Mouse (Mus musculus) left cerebral cortex, adult 8-10 months (tissue): ENCODE results near the gene Gsdma3. TPM values are rescaled to one million over a fixed set of nuclear protein-coding genes. Genes with fewer than 3 reads are reported as not detected.
"Not testable (repeated sequence)": the region's sequence is repeated elsewhere in the genome, so short reads cannot be mapped to it uniquely, and the experiment has no call there.

ENCODE experiments used
- DNase-seq, 2 experiments: peaks; one replicate each; pipeline ENCODE4 v3.0.0; 2022; ENCODE audit warnings: low spot score in 2 of 2
- total RNA-seq, 4 experiments: library from RNA; stranded (reverse); gene quantifications; 2 replicates each; pipeline ENCODE4 v1.2.4; 2022

The Gsdma3 gene
- total RNA-seq, 4 experiments from 2014 or later, result 0.23 TPM; not detected in 2

DNA sequence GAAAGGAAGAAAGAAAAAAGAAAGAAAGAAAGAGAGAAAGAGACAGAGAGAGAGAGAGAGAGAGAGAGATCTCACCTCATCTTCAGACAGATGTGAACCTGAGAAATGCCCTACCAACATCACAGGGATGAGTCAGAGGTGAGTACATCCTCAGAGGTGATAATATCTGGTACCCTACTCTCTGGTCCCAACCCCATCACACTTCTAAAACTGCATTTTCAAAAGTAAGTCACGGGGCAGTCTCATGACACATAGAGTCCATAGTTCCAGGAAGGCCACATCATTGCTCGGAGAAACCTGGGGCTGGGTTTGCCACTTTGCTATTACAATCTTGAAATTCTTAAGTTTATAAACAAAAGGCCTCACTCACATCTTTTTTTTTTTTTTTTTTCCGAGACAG, 30.2 kb upstream of the Gsdma3 start:
- no peak for DNase-seq

- no peak for DNase-seq
Measured at GRCm38 (mm10) chr11:98597363-98597762, 28.8 kb upstream of the Gsdma3 start.

GRCm38 (mm10) chr11:98597991-98598390, 28.2 kb upstream of the Gsdma3 start, which contains the start of gene Lrrc3c:
Gene Lrrc3c, plus strand, starts transcription at chr11:98598291.
- DNase-seq, result no peak

DNA sequence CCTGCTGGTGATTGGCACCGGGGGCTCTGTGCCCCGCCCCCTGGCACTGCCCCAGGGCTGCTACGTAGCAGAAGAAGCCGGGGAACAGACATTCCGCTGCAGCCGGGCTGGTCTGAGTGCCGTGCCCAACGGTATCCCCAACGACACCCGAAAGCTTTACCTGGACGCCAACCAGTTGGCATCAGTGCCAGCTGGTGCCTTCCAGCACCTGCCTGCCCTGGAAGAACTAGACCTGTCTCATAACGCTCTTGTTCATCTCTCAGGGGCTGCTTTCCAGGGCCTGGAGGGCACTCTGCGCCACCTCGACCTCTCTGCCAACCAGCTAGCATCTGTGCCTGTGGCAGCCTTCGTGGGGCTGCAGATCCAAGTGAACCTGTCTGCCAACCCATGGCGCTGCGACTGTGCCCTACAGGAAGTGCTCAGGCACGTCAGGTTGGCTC, 27.3 kb upstream of the Gsdma3 start:
- no peak for DNase-seq

DNA sequence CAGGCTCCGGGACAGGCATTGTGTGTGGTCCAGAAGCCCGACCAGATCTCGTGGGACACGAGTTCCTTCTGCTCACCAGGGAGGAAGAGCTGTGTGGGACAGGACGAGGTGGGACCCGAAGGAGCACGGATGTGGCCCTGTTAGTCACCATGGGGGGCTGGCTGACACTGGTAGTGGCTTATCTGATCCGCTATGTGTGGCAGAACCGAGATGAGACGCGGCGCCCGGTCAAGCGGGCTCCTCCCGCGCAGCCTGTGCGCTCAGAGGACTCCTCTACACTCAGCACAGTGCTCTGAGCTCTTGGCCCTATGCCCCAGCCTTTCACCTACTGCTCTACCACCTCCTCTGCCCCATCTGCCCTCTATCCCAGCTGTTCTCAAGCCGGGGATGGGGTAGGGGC, 26.9 kb upstream of the Gsdma3 start:
- no peak for DNase-seq

GRCm38 (mm10) chr11:98602090-98602690, 24.0 kb upstream of the Gsdma3 start:
- DNase-seq, result no peak

- DNase-seq, result no peak
Measured at GRCm38 (mm10) chr11:98603953-98604352, 22.2 kb upstream of the Gsdma3 start.

DNA sequence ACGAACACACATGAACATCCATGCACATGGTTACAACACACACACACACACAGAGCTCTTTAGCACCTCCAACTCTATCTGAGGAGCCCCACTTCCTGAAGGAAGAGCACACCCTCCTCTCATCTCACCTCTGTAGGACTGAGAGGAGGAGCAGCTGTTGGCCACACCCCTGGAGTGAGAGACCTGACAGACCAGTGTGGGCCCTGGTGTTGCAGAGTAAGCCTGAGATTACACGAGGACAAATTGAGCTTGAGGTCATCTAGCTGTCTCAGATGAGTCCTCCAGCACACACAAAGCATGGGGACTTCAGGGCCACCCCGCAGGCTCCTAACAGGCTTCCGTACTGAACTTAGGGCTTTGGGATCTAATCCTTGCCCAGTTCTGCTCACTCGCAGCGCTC, 21.2 kb upstream of the Gsdma3 start:
- not testable (repeated sequence) for DNase-seq

GRCm38 (mm10) chr11:98606763-98607162, 19.4 kb upstream of the Gsdma3 start:
- DNase-seq, result no peak

- DNase-seq, result no peak
Measured at GRCm38 (mm10) chr11:98620791-98621190, 5.4 kb upstream of the Gsdma3 start.

GRCm38 (mm10) chr11:98623981-98624380, 2.2 kb upstream of the Gsdma3 start:
- not testable (repeated sequence) for DNase-seq

- not testable (repeated sequence) for DNase-seq
Measured at GRCm38 (mm10) chr11:98624381-98624780, 1.8 kb upstream of the Gsdma3 start.

- DNase-seq, result no peak
Measured at GRCm38 (mm10) chr11:98628706-98629105, 2.5 kb downstream of the Gsdma3 start.

- no peak for DNase-seq
Measured at GRCm38 (mm10) chr11:98630646-98631045, 4.5 kb downstream of the Gsdma3 start.

DNA sequence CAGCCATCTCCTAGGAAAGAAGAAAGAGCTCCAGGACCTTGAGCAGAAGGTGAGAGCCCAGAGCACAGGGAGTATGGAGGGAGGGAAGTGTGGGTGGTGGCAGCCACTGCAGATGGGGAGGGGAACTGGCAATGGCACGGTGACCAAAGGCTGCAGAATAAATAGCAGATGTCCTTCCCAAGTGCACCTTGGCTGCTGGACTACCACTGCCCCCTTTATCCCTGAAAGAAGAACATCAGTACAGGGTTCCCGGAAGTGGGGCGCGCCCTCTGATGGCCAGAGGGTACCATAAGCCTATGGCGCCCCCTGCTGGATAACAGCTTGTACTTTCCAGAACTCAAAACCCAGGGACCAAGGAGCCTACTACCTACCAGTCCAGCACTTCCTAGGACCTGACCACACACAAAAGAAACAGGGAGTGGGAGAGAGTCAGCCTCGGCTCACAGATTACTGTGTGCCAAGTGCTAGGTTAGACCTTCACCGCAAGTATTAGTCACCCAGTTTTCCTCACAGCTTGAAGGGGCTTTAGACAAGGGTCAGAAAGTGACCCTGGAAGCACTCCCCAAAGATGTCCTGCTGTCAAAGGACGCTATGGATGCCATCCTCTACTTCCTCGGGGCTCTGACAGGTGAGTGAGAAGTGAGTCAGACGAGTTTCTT, 9.3 kb downstream of the Gsdma3 start:
- not testable (repeated sequence) for DNase-seq

DNA sequence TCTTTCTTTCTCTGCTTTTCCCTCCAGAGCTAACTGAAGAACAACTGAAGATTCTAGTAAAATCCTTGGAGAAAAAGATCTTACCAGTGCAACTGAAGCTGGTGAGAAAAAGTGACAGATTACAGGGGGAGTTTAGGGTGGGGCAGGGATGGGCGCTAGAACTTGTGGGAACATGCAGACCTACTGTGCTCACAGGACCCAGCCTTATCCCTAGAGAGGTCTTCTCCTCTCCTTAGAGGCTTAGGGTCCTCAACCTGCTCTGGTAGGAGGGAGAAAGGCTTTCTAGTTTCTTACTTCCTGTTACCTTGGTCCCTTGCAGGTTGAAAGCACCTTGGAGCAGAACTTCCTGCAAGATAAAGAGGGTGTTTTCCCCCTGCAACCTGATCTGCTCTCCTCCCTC, 11.3 kb downstream of the Gsdma3 start:
- DNase-seq, result no peak

- no peak for DNase-seq
Measured at GRCm38 (mm10) chr11:98640091-98640490, 13.9 kb downstream of the Gsdma3 start.

DNA sequence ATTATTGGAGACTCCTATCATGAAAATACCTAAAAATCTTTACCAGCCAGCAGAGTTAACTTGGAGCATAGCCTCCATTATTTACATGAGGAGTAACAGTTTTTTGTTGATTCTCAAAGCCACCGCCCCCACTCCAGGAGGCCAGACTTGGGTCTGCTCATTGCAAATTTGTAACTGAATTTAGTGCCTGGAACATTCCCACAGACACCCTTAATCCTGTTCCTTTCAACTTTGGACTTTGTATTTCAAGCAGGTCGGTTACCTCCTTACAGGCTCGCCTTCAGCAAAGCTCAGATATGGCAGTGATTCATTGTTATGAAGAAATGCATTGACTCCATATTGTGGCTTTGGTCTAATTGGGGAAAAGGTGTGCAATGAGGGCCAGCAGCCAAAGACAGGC, 18.6 kb downstream of the Gsdma3 start:
- no peak for DNase-seq

DNA sequence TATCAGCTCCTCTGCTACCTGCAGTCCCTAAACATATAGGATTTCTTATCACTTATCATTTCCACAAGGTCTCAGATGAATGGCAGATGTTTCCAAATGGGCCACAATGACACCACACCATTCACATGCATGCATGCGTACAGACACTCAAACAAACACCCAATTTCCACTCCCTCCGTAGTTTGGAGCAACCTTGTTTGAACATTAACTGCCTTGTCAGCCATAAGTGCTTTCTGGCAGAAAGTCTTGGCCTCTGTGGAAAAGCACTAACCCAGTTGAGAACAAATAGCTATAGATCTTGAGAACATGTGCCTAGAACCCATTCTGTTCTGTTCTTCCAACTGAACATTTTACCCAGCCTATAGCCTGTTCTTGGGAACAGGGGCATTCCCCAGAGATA, 19.8 kb downstream of the Gsdma3 start:
- no peak for DNase-seq

DNA sequence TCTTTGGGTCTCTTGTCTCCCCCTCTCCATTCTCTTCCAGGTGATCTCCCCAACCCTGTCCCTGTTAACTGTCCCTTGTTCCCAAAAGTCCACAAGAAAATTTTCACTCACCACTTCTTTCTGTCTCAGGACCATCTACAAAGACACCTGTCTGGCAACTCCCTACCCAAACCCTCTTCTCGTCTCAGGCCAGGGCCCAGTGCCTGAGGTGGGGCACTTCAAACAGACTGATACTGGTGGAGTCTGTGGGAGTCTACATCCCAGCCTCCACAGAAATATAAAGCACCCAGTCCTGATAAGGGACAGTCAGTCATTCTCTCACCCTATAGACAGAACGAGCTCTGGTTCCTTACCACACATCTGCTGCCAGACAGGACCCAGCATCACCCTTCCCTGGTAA, 20.3 kb downstream of the Gsdma3 start, which contains the start of gene Gsdma2:
Gsdma2 (plus strand) TSS at position 301 of the 400 bp plus-strand sequence.
- no peak for DNase-seq

- DNase-seq, result not testable (repeated sequence)
Measured at GRCm38 (mm10) chr11:98655076-98655475, 28.9 kb downstream of the Gsdma3 start.

- DNase-seq, result peak in 1 of 2 experiments; percentile 39
Measured at GRCm38 (mm10) chr11:98660517-98660916, 34.4 kb downstream of the Gsdma3 start.

- DNase-seq, result no peak
Measured at GRCm38 (mm10) chr11:98664091-98664490, 37.9 kb downstream of the Gsdma3 start, which contains the start of gene Gsdma. Gene Gsdma, plus strand, starts transcription at chr11:98664351.
